Mouse (Mus musculus) heart, embryonic 16.5 days (tissue): Measurements from ENCODE around the gene Slc44a3. TPM values are rescaled to one million over a fixed set of nuclear protein-coding genes. Genes with fewer than 3 reads are reported as not detected.

ENCODE experiments used
- ATAC-seq: fragments of 200-750 bp; cut with Nextera tagmentation; replicated peaks from 2 replicates; pipeline ENCODE4 v1.8.0; 2017; ENCODE audit warnings: moderate number of reproducible peaks; ENCODE audit not compliant: insufficient read depth, low FRiP score; ENCODE audit errors: extremely low read depth
- H3K27ac ChIP-seq: fragments of 300-500 bp; sonication (generic); 2 replicates; pipeline ENCODE4 v1.5.1; 2014; ENCODE audit warnings: mild to moderate bottlenecking, low read length, control low read depth, moderate library complexity
- H3K27me3 ChIP-seq: fragments of 300-500 bp; sonication (generic); 2 replicates; pipeline ENCODE4 v1.6.1; 2014; ENCODE audit warnings: low read length, mixed read lengths; ENCODE audit not compliant: control insufficient read depth, insufficient read depth
- H3K36me3 ChIP-seq: fragments of 300-500 bp; sonication (generic); 2 replicates; pipeline ENCODE4 v1.6.1; 2014; ENCODE audit not compliant: control insufficient read depth, insufficient read depth
- H3K4me1 ChIP-seq: fragments of 300-500 bp; sonication (generic); 2 replicates; pipeline ENCODE4 v1.6.1; 2014; ENCODE audit warnings: low read length, mixed read lengths; ENCODE audit not compliant: control insufficient read depth, insufficient read depth
- H3K4me2 ChIP-seq: fragments of 300-500 bp; sonication (generic); 2 replicates; pipeline ENCODE4 v1.6.1; 2014; ENCODE audit warnings: low read depth, mild to moderate bottlenecking, control low read depth, low read length
- H3K4me3 ChIP-seq: fragments of 300-500 bp; sonication (generic); 2 replicates; pipeline ENCODE4 v1.5.1; 2014; ENCODE audit warnings: mild to moderate bottlenecking, control low read depth, low read length
- H3K9ac ChIP-seq: fragments of 300-500 bp; sonication (generic); 2 replicates; pipeline ENCODE4 v1.6.1; 2014; ENCODE audit warnings: low read length, control low read depth
- H3K9me3 ChIP-seq: fragments of 300-500 bp; sonication (generic); replicated peaks from 2 replicates; pipeline ENCODE4 v1.6.1; 2016; ENCODE audit warnings: low read length; ENCODE audit not compliant: control insufficient read depth
- WGBS: fragments of 180-500 bp; shearing (Covaris S2); extraction: QIAGEN DNeasy Blood & Tissue Kit; methylation state at CpG from one replicate; pipeline ENCODE4 v1.1.7; 2014; 5-methylcytosine and 5-hydroxymethylcytosine counted together
- polyA plus RNA-seq: library from polyadenylated mRNA; unstranded; fragments of >200 nt; fragmentation: Nextera tagmentation; extraction: Ambion mirVana; gene quantifications from 2 replicates; pipeline ENCODE4 v1.2.1, GENCODE M21; 2015

Slc44a3 gene
- polyA plus RNA-seq, 1 experiment from 2014 or later: 1.2 TPM

DNA sequence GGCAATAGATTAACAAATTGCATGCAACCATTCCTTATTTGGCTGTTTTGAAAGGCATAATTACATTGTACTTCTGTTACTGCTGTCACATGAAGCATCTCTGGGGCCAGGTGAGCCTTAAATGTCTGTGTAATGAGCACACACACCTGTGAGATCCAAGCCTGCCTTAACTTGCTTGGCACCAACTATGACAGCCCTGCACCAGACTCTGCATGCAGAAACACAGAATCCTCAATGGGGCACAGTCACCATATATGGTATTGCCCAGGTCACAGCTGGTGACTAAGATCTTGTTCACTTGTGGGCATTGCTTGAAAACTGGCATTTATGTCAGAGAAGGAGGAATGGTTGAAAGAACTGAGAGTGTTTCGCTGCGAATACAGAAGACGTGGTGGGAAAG, 69.4 kb downstream of the Slc44a3 start:
- no peaks in the 10 kb centered on the region for H3K27me3 ChIP-seq
- H3K36me3 ChIP-seq: peaks cover 14% of the 10 kb centered on the region
- H3K4me3 ChIP-seq: no peak overlapping the region
- 88% methylated on average over 3 of the region's 3 CpGs for WGBS
- H3K9me3 ChIP-seq: no peaks in the 10 kb centered on the region
- H3K4me2 ChIP-seq: no peak overlapping the region
- H3K27ac ChIP-seq: no peak overlapping the region
- no peak for ATAC-seq
- H3K9ac ChIP-seq: no peak overlapping the region
- no peaks in the 10 kb centered on the region; the same call in 1 of the 2 replicates for H3K4me1 ChIP-seq

- Histone ChIP-seq H3K9ac (no peak overlapping the region), H3K27me3 (no peaks in the 10 kb centered on the region), H3K9me3 (no peaks in the 10 kb centered on the region), H3K27ac (no peak overlapping the region), H3K4me1 (no peaks in the 10 kb centered on the region; the same call in 1 of the 2 replicates), H3K4me2 (no peak overlapping the region), H3K36me3 (peaks cover 20% of the 10 kb centered on the region), H3K4me3 (no peak overlapping the region)
- WGBS: 95% methylated on average over 13 of the region's 13 CpGs
- no peak for ATAC-seq
Observed at GRCm38 (mm10) chr3:121461477-121461876, 70.7 kb downstream of the Slc44a3 start.

DNA sequence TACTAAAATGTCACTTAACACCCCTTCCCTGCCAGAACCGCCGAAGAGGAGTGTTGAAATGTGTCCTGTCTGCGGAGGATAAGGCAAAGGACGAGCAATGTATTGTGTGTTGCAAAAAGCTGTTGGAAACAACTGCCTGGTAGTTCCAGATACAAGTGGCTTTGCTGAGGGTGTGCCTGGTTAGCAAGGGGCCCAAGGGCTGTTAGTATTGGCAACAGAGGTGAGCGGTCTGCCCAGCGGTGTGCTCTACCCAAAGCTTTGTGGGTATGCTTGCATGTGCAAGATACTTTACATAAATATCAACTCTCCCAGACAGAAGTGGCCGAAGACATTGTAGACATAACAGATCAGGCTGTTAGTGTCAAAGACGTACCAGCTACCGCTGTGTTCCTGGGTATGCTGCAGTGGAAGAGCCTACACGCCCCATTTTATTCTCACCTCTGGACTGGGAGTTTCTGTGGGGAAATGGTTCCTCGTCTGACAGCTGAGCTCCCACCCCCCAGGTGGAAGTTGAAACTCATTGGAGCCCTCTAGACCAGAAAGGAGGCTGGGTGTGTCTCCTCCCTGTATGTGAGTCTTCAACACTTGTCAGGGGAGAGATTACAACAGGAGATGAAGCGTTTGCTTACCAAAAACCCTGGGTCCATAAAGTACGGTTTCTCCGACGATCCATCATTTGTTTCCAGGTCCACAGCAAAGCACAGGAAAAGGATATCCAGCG, 71.6 kb downstream of the Slc44a3 start:
- Histone ChIP-seq H3K9ac (no peak overlapping the region), H3K36me3 (peaks cover 28% of the 10 kb centered on the region), H3K4me1 (no peaks in the 10 kb centered on the region; the same call in 1 of the 2 replicates), H3K4me2 (no peak overlapping the region), H3K4me3 (no peak overlapping the region), H3K9me3 (no peaks in the 10 kb centered on the region), H3K27me3 (no peaks in the 10 kb centered on the region), H3K27ac (no peak overlapping the region)
- no peak for ATAC-seq
- 76% methylated on average over 16 of the region's 16 CpGs for WGBS

GRCm38 (mm10) chr3:121458545-121459492, 73.4 kb downstream of the Slc44a3 start:
- ATAC-seq: no peak
- H3K9ac ChIP-seq: no peak overlapping the region

DNA sequence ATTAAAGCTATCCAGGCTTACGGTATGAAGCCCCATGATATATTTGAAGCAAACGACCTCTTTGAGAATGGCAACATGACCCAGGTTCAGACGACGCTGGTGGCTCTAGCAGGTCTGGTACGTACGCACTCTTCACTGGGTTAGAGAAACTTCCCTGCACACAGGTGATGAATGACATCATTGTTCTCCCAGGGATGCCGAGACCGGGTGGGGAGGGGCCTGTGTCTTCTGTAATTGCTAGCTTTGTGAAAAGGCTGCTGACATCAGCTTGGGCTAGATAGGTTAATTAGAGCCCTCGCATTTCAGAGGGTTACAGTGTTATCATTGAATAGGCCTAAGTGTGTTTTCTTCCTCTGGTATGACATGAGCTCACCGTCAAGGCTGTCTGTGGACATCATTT, 80.8 kb downstream of the Slc44a3 start:
- Histone ChIP-seq H3K4me2 (no peak overlapping the region), H3K27ac (no peak overlapping the region), H3K9me3 (no peaks in the 10 kb centered on the region), H3K27me3 (no peaks in the 10 kb centered on the region), H3K36me3 (peaks cover 41% of the 10 kb centered on the region), H3K4me3 (no peak overlapping the region), H3K4me1 (peaks cover 21% of the 10 kb centered on the region), H3K9ac (no peak overlapping the region)
- no peak for ATAC-seq
- whole genome bisulfite sequencing: 69% methylated on average over 10 of the region's 10 CpGs

More at GRCm38 (mm10) chr3:121458545-121459492, 73.4 kb downstream of the Slc44a3 start:
- Histone ChIP-seq H3K27ac (no peak overlapping the region), H3K9me3 (no peaks in the 10 kb centered on the region), H3K4me1 (no peaks in the 10 kb centered on the region; the same call in 1 of the 2 replicates), H3K4me2 (no peak overlapping the region), H3K27me3 (no peaks in the 10 kb centered on the region), H3K36me3 (peaks cover 43% of the 10 kb centered on the region), H3K4me3 (no peak overlapping the region)
- 55% methylated on average over 14 of the region's 14 CpGs for WGBS

DNA sequence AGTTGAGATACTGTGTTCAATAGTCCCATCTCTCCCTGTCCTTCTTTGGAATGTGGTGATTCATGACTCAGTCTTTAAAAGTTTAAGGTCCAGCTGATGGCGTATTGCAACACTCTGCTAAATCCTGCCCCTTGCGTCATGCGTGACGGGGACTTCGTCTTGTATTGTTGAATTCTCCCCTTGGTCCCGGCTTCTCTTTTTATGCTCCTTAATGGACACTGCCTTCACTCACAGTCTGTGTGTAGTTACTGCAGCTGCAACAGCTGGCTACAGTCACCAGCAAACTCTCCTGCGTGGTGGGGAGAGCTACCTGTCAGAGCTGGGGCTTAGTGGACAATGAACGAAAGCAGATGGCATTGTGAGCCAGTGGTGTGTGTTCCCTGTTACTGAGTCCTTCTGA, 82.7 kb downstream of the Slc44a3 start:
- Histone ChIP-seq H3K9ac (no peak overlapping the region), H3K9me3 (no peaks in the 10 kb centered on the region), H3K4me2 (no peak overlapping the region), H3K36me3 (peaks cover 22% of the 10 kb centered on the region), H3K4me3 (no peak overlapping the region), H3K4me1 (peaks cover 26% of the 10 kb centered on the region), H3K27ac (no peak overlapping the region), H3K27me3 (no peaks in the 10 kb centered on the region)
- WGBS: 85% methylated on average over 8 of the region's 8 CpGs
- 0 out of 2 replicates have a peak, but pooled peaks have one; percentile 10 for ATAC-seq

GRCm38 (mm10) chr3:121448606-121449005, 83.6 kb downstream of the Slc44a3 start:
- no peak overlapping the region; the same call in 1 of the 2 replicates for H3K4me2 ChIP-seq
- no peak for ATAC-seq
- H3K9ac ChIP-seq: no peak overlapping the region
- no peaks in the 10 kb centered on the region for H3K9me3 ChIP-seq
- no peak overlapping the region for H3K4me3 ChIP-seq
- WGBS: 68% methylated on average over 8 of the region's 8 CpGs
- H3K4me1 ChIP-seq: peaks cover 30% of the 10 kb centered on the region
- no peaks in the 10 kb centered on the region for H3K27me3 ChIP-seq
- peaks cover 19% of the 10 kb centered on the region for H3K36me3 ChIP-seq
- H3K27ac ChIP-seq: no peak overlapping the region

DNA sequence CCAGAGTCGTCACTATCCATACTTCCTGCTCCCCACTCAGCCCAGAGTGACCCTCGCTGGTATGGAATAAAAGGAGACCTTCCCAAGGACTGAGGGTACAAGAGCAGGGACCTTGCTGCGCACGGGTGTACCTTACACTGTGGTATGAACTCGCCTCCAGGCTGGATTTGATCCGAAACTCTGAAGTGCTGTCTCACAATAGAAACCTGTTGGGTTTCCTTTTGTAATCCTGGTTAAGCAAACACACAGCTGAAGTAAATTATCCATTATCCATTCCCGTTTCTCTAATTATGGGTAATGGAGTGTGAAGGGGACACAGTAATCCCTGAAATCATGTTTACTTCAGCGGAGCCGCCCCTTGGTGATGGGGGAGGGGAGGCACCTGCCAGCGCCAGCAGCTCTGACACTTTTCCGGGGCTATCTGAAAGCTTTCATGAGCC, 84.2 kb downstream of the Slc44a3 start:
- no peaks in the 10 kb centered on the region for H3K27me3 ChIP-seq
- H3K4me3 ChIP-seq: no peak overlapping the region
- no peaks in the 10 kb centered on the region for H3K9me3 ChIP-seq
- 47% methylated on average over 11 of the region's 11 CpGs for WGBS
- no peak overlapping the region; the same call in 1 of the 2 replicates for H3K9ac ChIP-seq
- H3K27ac ChIP-seq: no peak overlapping the region
- peaks cover 19% of the 10 kb centered on the region for H3K36me3 ChIP-seq
- H3K4me1 ChIP-seq: peaks cover 36% of the 10 kb centered on the region
- no peak for ATAC-seq
- peak overlapping the region; percentile 25; the same call in 1 of the 2 replicates for H3K4me2 ChIP-seq

GRCm38 (mm10) chr3:121446454-121446853, 85.8 kb downstream of the Slc44a3 start:
- Histone ChIP-seq H3K27me3 (no peaks in the 10 kb centered on the region), H3K4me1 (peaks cover 51% of the 10 kb centered on the region), H3K4me3 (no peak overlapping the region), H3K27ac (no peak overlapping the region), H3K9me3 (no peaks in the 10 kb centered on the region), H3K4me2 (no peak overlapping the region), H3K36me3 (peaks cover 12% of the 10 kb centered on the region), H3K9ac (no peak overlapping the region)
- WGBS: 39% methylated on average over 8 of the region's 8 CpGs
- no peak for ATAC-seq
